9 mouse cellular contexts compared by ENCODE assay signal in the genomic region with DNA sequence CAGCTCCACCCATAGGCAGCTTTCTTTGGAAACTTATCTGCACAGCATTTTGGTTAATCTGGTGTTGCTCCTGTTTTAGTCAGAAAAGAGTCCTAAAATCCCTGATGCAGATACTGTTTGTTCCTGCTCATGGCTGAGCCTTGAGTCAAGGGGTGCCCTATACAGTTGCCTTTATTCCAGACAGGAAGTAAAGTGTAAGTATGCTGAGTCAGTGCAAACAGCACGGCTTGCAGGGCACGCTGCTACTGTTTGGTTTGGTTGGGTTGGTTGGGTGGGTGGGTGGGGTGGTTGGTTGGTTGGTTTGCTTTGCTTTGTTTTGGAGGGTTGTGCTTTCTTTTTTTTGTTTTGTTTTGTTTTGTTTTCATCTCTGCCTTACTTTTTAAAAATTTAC.
DNase-seq lines count a peak whose midpoint lies in the region; ATAC-seq and TF ChIP-seq lines count a peak whose summit lies in the region.
"Had no signal": no experiment of that assay in that cellular context is flagged by ENCODE, and none has a peak within 500 bp of the region (broad histone marks: within the 10 kb centered on the region; RNA-seq: fewer than 3 reads in every experiment).

No protein-coding gene starts in this region.

- WGBS in embryonic facial prominence, embryonic 13.5 days = 80% methylated on average over 2 of the region's 2 CpGs
- WGBS in embryonic facial prominence, embryonic 10.5 days = 74% methylated on average over 2 of the region's 2 CpGs
- 57% methylated on average over 2 of the region's 2 CpGs for WGBS in kidney, adult 2 months

- no peaks in the 10 kb centered on the region for H3K36me3 ChIP-seq in embryonic facial prominence, embryonic 13.5 days
- H3K36me3 ChIP-seq in embryonic facial prominence, embryonic 10.5 days (replicated peaks) = peaks cover 4% of the 10 kb centered on the region
- H3K36me3 ChIP-seq in kidney, adult 2 months (ENCODE audit: control insufficient read depth, insufficient read depth, low read length) = no peaks in the 10 kb centered on the region
- no peaks in the 10 kb centered on the region for H3K36me3 ChIP-seq in testis, adult 2 months (ENCODE audit: control insufficient read depth, insufficient read depth, low read length)

- no peak for DNase-seq in embryonic facial prominence, embryonic 10.5 days (ENCODE audit: low spot score)
- DNase-seq in kidney, adult 2 months = no peak
- no peak for DNase-seq in kidney, adult 9 months
- DNase-seq in testis, postnatal 10 days (ENCODE audit: low spot score) = no peak
- DNase-seq in left cerebral cortex, adult 11 months (ENCODE audit: low spot score) = no peak
- DNase-seq in cerebellum, postnatal 4 days (ENCODE audit: low spot score in 2 of 2) = no peak
- DNase-seq: kidney, adult 18-20 months had no signal

- H3K4me1 ChIP-seq in embryonic facial prominence, embryonic 13.5 days = peaks cover 30% of the 10 kb centered on the region
- peaks cover 33% of the 10 kb centered on the region for H3K4me1 ChIP-seq in embryonic facial prominence, embryonic 10.5 days
- H3K4me1 ChIP-seq in kidney, adult 2 months (ENCODE audit: control insufficient read depth, insufficient read depth, low read length) = peaks cover 4% of the 10 kb centered on the region; the same call in 1 of the 2 replicates
- no peaks in the 10 kb centered on the region; the same call in 1 of the 2 replicates for H3K4me1 ChIP-seq in testis, adult 2 months (ENCODE audit: control insufficient read depth, insufficient read depth, low read length)

- no peak for TF ChIP-seq CTCF in kidney, adult 2 months (conservative IDR thresholded peaks at IDR 0.05; ENCODE audit: insufficient read depth, insufficient read length, low read depth, low read length)
- TF ChIP-seq CTCF in testis, adult 2 months (IDR thresholded peaks at IDR 0.05; ENCODE audit: control insufficient read depth, insufficient read depth, insufficient replicate concordance, low read depth, low read length) = no peak

- no peaks in the 10 kb centered on the region for H3K9me3 ChIP-seq in embryonic facial prominence, embryonic 13.5 days
- no peaks in the 10 kb centered on the region for H3K9me3 ChIP-seq in embryonic facial prominence, embryonic 10.5 days

- TF ChIP-seq POLR2A in kidney, adult 2 months (IDR thresholded peaks at IDR 0.05; ENCODE audit: low read depth, low read length) = no peak
- TF ChIP-seq POLR2A in testis, adult 2 months (IDR thresholded peaks at IDR 0.05; ENCODE audit: control insufficient read depth, low read depth, low read length) = no peak

- H3K4me2 ChIP-seq in embryonic facial prominence, embryonic 13.5 days = no peak overlapping the region

- ATAC-seq in embryonic facial prominence, embryonic 13.5 days (ENCODE audit: insufficient number of reproducible peaks, insufficient read depth, low FRiP score, low TSS enrichment, low read depth) = no peak

- peak overlapping the region; percentile 55; the same call in 1 of the 2 replicates for H3K27ac ChIP-seq in embryonic facial prominence, embryonic 13.5 days
- no peak overlapping the region for H3K27ac ChIP-seq in embryonic facial prominence, embryonic 10.5 days (replicated peaks)
- H3K27ac ChIP-seq in kidney, adult 2 months (ENCODE audit: insufficient read depth, low read depth, low read length) = peak overlapping the region; percentile 25
- H3K27ac ChIP-seq in testis, adult 2 months (ENCODE audit: control insufficient read depth, insufficient read depth, low read depth, low read length) = peak overlapping the region; percentile 56

- H3K9ac ChIP-seq in embryonic facial prominence, embryonic 13.5 days = no peak overlapping the region

- no peaks in the 10 kb centered on the region for H3K27me3 ChIP-seq in embryonic facial prominence, embryonic 13.5 days
- no peaks in the 10 kb centered on the region for H3K27me3 ChIP-seq in embryonic facial prominence, embryonic 10.5 days (replicated peaks; ENCODE audit: low read depth, poor library complexity, severe bottlenecking)
- H3K27me3 ChIP-seq in kidney, adult 2 months (replicated peaks; ENCODE audit: control insufficient read depth, insufficient read depth, low read length) = no peaks in the 10 kb centered on the region
- H3K27me3 ChIP-seq in testis, adult 2 months (ENCODE audit: control insufficient read depth, insufficient read depth, low read length) = no peaks in the 10 kb centered on the region

- no peak overlapping the region for H3K4me3 ChIP-seq in embryonic facial prominence, embryonic 13.5 days
- no peak overlapping the region for H3K4me3 ChIP-seq in embryonic facial prominence, embryonic 10.5 days
- no peak overlapping the region for H3K4me3 ChIP-seq in kidney, adult 2 months (ENCODE audit: insufficient read depth, low read depth, low read length)
- H3K4me3 ChIP-seq in testis, adult 2 months (ENCODE audit: control insufficient read depth, low read depth, low read length) = no peak overlapping the region
